Mouse (Mus musculus): ENCODE measurements around the gene Fam129b.
"Not testable (repeated sequence)": the region's sequence is repeated elsewhere in the genome, so short reads cannot be mapped to it uniquely, and the experiment has no call there.

Gene Fam129b

DNA sequence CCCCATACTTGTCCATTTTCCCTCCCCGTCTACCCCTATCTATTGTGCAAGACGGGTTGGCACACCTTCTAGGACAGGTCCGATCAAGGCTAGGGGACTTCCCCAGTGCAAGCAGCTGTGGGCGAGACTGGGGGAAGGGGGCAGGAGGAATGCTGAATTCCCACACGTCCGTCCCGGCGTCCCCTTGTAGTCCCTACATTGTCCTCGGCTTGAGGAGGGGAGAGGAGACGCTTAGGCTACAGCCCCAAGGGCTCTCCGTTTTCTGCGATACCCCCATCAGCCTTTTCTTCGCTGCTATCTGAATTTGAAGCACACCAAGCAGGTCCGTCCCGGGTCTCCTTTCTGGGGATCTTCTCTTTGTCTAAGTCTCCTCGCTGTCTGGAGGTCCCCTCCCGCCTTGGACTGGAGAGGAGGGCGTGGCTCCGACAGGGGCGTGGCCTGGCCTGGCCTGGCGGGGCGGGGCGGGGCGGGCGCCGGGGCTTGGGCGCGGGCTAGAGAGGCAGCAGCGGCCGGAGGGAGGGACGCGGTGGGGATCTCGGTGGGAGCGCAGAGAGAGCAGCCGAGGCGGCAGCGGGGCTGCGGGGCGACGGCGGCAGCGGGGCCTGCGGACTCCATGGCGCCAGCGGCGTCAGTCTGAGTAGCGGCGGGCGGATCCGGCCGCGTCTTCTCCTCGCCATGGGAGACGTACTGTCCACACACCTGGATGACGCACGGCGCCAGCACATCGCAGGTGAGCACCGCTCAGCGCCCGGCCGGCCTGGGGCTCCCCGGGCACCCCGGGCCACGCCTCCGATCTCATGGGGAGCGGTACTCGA is at the start of gene Fam129b:
Gene Fam129b (plus strand): TSS at position 440 of the 815 bp plus-strand sequence.
- peak; percentile 86 to 88 for DNase-seq (ENCODE audit: low spot score in 2 of 2)

GRCm38 (mm10) chr2:32828979-32829676 is 46.8 kb upstream of the Fam129b start:
- DNase-seq (ENCODE audit: low spot score in 2 of 2): no peak

- peak; percentile 71 to 75 for DNase-seq (ENCODE audit: low spot score in 2 of 2)
These were observed 41.4 kb upstream of the Fam129b start for GRCm38 (mm10) chr2:32834496-32834895.

DNA sequence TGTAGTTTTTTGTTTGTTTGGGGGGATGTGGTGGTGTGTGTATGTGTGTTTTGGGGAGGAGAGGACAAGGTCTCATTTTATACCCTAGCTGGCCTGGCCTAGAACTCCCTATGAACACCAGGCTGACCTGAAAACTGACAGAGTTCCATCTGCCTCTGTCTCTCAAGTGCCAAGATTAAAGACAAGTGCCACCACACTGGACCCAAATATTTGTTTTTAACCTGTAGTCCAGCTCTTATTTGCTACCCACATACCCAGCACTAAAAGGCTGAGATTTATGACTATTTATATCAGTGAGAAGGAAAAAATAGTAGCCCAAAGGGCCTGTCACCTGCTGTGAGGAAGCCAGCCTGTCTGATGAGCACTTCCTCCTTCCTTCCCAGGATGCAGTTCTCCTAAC is 40.3 kb upstream of the Fam129b start:
- DNase-seq (ENCODE audit: low spot score in 2 of 2): no peak

- no peak for DNase-seq (ENCODE audit: low spot score in 2 of 2)
These were observed 37.6 kb upstream of the Fam129b start for GRCm38 (mm10) chr2:32838147-32838884.

DNA sequence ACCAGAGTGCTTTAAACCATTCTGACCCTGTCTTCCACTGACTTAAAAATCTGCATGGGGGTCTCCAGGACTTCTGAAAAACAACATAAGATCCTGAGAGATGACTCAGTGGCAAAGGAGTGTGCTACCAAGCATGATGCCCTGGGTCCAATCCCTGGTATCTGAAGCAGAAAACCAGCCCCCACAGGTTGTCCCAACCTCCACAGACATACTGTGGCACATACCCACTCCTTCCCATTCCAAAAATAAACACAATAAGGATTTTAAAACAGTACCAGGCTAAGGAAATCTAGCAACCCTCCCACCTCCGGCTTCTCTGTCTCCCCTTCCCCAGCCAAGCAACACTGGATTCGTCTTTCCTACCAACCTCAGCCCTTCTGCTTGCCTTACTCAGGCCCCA is 36.7 kb upstream of the Fam129b start:
- no peak for DNase-seq (ENCODE audit: low spot score in 2 of 2)

- DNase-seq (ENCODE audit: low spot score in 2 of 2): peak in 1 of 2 experiments; percentile 44
These were observed 34.8 kb upstream of the Fam129b start for GRCm38 (mm10) chr2:32841099-32841498.

DNA sequence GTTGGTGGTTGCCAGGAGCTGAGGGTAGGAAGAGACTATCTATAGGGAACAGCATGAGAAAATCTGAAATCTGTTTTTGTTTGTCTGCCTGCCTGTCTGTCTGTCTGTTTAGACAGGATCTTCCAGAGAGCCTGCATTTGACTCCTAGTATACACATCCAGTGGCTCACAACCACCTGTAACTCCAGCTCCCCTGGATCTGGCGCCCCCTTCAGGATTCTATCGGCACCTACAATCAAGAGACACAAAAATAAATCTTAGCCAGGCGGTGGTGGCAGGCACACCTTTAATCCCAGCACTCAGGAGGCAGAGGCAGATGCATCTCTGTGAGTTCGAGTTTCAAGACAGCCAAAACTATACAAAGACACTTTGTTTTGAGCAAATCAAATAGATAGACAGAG is 33.4 kb upstream of the Fam129b start:
- DNase-seq (ENCODE audit: low spot score in 2 of 2): no peak

DNA sequence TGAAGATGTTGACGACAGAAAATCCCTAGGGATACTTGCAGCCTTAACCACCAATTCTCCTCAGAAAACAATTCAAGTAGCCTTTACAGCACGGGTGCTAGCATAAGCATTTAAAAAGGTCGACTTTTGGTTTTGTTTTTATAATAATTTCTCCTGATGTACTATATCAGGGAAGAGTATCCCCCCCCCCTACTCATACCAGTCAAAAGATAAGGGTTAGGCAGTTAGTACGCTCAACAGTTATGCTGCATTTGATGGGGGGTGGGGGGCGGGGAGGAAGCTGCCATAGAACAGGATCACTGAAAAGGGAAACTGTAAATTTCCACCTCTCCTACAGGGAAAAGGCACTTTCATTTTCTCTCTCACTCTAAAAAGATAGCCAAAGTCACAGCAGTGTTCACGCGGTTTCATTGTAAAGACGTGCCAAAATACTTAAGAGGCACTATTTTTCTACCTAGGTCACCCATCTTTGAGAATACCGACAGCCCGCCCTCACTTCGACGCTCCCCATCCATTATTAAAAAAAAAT is 30.3 kb upstream of the Fam129b start:
- DNase-seq (ENCODE audit: low spot score in 2 of 2): no peak

DNA sequence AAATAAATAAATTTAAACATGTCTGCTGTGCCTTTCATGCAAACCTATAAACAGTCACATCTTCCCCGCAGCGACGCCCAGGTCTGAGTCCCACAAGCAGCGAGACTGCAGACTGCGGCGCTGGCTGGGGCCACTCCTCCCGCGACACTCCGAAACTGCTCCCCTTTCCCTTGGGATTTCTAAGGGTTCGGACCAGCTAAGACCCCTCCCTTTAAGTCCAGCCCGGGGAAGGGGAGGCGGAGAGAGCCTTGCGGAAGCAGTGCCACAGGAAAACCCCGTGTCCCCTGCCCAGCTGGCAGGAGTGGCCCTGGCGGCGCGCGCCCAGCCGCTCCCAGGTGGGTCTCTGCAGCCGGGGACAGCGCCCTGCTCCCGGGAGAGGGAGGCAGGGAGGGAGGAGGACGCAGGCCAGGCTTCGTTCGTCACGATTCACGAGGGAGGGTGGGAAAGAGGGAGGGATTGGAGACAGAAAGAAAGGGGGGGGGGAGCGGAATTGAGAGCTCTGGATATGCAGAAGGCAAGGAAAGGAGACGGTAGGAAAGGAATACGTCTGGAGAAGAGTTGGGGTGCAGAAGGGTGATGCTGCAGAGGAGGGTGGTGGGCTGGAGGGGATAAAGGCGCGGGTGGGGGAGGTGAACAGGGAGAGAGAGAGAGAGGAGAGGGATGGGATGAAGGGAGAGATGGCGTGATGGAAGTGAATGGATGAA is 29.7 kb upstream of the Fam129b start:
- DNase-seq (ENCODE audit: low spot score in 2 of 2): peak; percentile 66 to 73

GRCm38 (mm10) chr2:32846805-32847467 is 29.0 kb upstream of the Fam129b start, which contains the start of gene Stxbp1:
Stxbp1 (minus strand) TSS chr2:32847245.
- DNase-seq (ENCODE audit: low spot score in 2 of 2): peak; percentile 91

GRCm38 (mm10) chr2:32847468-32847821 is 28.5 kb upstream of the Fam129b start:
- no peak for DNase-seq (ENCODE audit: low spot score in 2 of 2)

- no peak for DNase-seq (ENCODE audit: low spot score in 2 of 2)
These were observed 23.8 kb upstream of the Fam129b start for GRCm38 (mm10) chr2:32852156-32852555.

GRCm38 (mm10) chr2:32853716-32854115 is 22.2 kb upstream of the Fam129b start:
- not testable (repeated sequence) for DNase-seq (ENCODE audit: low spot score in 2 of 2)

- DNase-seq (ENCODE audit: low spot score in 2 of 2): peak; percentile 54 to 84
These were observed 21.7 kb upstream of the Fam129b start for GRCm38 (mm10) chr2:32854206-32854605.

DNA sequence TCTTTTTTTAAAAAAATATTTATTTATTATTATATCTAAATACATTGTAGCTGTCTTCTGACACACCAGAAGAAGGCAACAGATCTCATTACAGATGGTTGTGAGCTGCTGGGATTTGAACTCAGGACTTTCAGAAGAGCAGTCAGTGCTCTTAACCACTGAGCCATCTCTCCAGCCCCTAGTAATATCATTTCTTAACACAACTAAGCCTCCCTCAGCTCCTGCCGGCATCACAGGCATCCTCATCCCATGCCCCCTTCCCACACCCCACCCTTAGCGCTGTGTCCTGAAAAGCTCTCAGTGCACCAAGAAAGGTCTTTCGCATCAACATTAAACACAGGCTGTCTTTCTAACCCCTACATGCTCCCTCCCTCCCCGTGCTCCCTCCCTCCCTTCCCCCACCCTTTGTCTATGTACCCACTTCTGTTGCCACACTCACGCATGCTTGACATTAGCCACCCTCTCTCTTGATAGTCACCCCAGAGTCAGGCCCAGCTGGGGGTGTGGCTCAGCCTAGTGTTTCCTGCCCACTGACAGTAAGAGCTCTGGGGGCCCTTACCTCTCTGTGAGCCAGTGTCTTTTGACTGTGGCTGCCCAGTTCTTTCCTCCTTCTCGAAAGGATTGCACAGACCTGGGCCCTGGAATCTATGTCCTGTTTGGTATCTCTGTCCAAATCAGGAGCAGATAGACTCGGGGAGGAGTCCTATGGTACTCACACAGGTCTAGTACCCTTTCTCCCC is 20.7 kb upstream of the Fam129b start:
- DNase-seq (ENCODE audit: low spot score in 2 of 2): no peak

GRCm38 (mm10) chr2:32855790-32856465 is 20.0 kb upstream of the Fam129b start:
- no peak for DNase-seq (ENCODE audit: low spot score in 2 of 2)

GRCm38 (mm10) chr2:32857584-32857983 is 18.3 kb upstream of the Fam129b start:
- DNase-seq (ENCODE audit: low spot score in 2 of 2): peak; percentile 83 to 87

- no peak for DNase-seq (ENCODE audit: low spot score in 2 of 2)
These were observed 16.8 kb upstream of the Fam129b start for GRCm38 (mm10) chr2:32859010-32859621.
